ENCODE assay signal across 8 mouse cellular contexts in genomic region chr11:75214081-75214950, GRCm38 (mm10). TPM values are rescaled to one million over a fixed set of nuclear protein-coding genes. Genes with fewer than 3 reads are reported as not detected.
DNase-seq lines count a peak whose midpoint lies in the region; ATAC-seq lines count a peak whose summit lies in the region.

No protein-coding gene starts in this region.

- peaks cover 57% of the 10 kb centered on the region for H3K4me1 ChIP-seq in heart, embryonic 11.5 days (ENCODE audit: control insufficient read depth, insufficient read depth, low read length)
- peaks cover 28% of the 10 kb centered on the region for H3K4me1 ChIP-seq in forebrain, embryonic 13.5 days
- H3K4me1 ChIP-seq in kidney, embryonic 16.5 days (ENCODE audit: insufficient read depth, low read length): peaks cover 41% of the 10 kb centered on the region
- peaks cover 68% of the 10 kb centered on the region for H3K4me1 ChIP-seq in midbrain, embryonic 16.5 days (ENCODE audit: control insufficient read depth, insufficient read depth, low read length)

- no peaks in the 10 kb centered on the region for H3K36me3 ChIP-seq in heart, embryonic 11.5 days (ENCODE audit: control insufficient read depth, insufficient read depth, low read length)
- H3K36me3 ChIP-seq in forebrain, embryonic 13.5 days (ENCODE audit: poor library complexity, severe bottlenecking): no peaks in the 10 kb centered on the region
- H3K36me3 ChIP-seq in kidney, embryonic 16.5 days (ENCODE audit: insufficient read depth, low read length): no peaks in the 10 kb centered on the region
- H3K36me3 ChIP-seq in midbrain, embryonic 16.5 days (ENCODE audit: control insufficient read depth, insufficient read depth, low read length): no peaks in the 10 kb centered on the region

- WGBS in heart, embryonic 11.5 days (ENCODE audit: insufficient replicate concordance): 18% methylated on average over 13 of the region's 13 CpGs
- WGBS in forebrain, embryonic 13.5 days: 13% methylated on average over 12 of the region's 13 CpGs
- 18% methylated on average over 13 of the region's 13 CpGs for WGBS in kidney, embryonic 16.5 days
- whole genome bisulfite sequencing in midbrain, embryonic 16.5 days: 19% methylated on average over 10 of the region's 13 CpGs

- 0 out of 2 replicates have a peak, but pooled peaks cover 7% of the 10 kb centered on the region for H3K27me3 ChIP-seq in heart, embryonic 11.5 days (ENCODE audit: control insufficient read depth, insufficient read depth, low read length)
- 0 out of 2 replicates have a peak, but pooled peaks cover 4% of the 10 kb centered on the region for H3K27me3 ChIP-seq in forebrain, embryonic 13.5 days
- H3K27me3 ChIP-seq in kidney, embryonic 16.5 days (ENCODE audit: insufficient read depth, low read length): no peaks in the 10 kb centered on the region
- H3K27me3 ChIP-seq in midbrain, embryonic 16.5 days (ENCODE audit: control insufficient read depth, insufficient read depth, low read depth, low read length): no peaks in the 10 kb centered on the region

- peak overlapping the region; percentile 69 for H3K9ac ChIP-seq in heart, embryonic 11.5 days (ENCODE audit: low read depth, low read length)
- H3K9ac ChIP-seq in forebrain, embryonic 13.5 days: peak overlapping the region; percentile 56
- H3K9ac ChIP-seq in kidney, embryonic 16.5 days (replicated peaks; ENCODE audit: low read length): peak overlapping the region; percentile 56
- peak overlapping the region; percentile 62 for H3K9ac ChIP-seq in midbrain, embryonic 16.5 days (ENCODE audit: low read depth, low read length)

- intact Hi-C loops in heart, postnatal 36 days (cut with DNase I): no loop called here

- DNase-seq in heart, postnatal 36 days: no peak
- no peak for DNase-seq in natural killer cell, adult 2 months (ENCODE audit: low spot score in 2 of 2)
- DNase-seq in adrenal gland, postnatal 4 days (ENCODE audit: low spot score in 2 of 2): no peak

- peak overlapping the region; percentile 57; the same call in 1 of the 2 replicates for H3K27ac ChIP-seq in heart, embryonic 11.5 days (ENCODE audit: low read depth, low read length)
- 0 out of 2 replicates have a peak overlapping the region, but pooled peaks have one; percentile 25 for H3K27ac ChIP-seq in forebrain, embryonic 13.5 days
- peak overlapping the region; percentile 93 for H3K27ac ChIP-seq in kidney, embryonic 16.5 days (ENCODE audit: low read length)
- peak overlapping the region; percentile 70 for H3K27ac ChIP-seq in midbrain, embryonic 16.5 days (ENCODE audit: low read length)

- no peak; the same call in 1 of the 2 replicates for ATAC-seq in heart, embryonic 11.5 days (replicated peaks; ENCODE audit: insufficient number of reproducible peaks, low FRiP score, low TSS enrichment)
- no peak; the same call in 1 of the 2 replicates for ATAC-seq in forebrain, embryonic 13.5 days
- ATAC-seq in kidney, embryonic 16.5 days (ENCODE audit: low FRiP score, low TSS enrichment): peak; percentile 40
- peak; percentile 20; the same call in 1 of the 2 replicates for ATAC-seq in midbrain, embryonic 16.5 days
- ATAC-seq in megakaryocyte progenitor cell, adult 5-6 weeks (replicated peaks; ENCODE audit: poor library complexity): no peak

- peak overlapping the region; percentile 34 for H3K4me3 ChIP-seq in heart, embryonic 11.5 days (ENCODE audit: low read depth, low read length)
- peak overlapping the region; percentile 32 for H3K4me3 ChIP-seq in forebrain, embryonic 13.5 days
- H3K4me3 ChIP-seq in kidney, embryonic 16.5 days (ENCODE audit: low read length): peak overlapping the region; percentile 39
- peak overlapping the region; percentile 25 for H3K4me3 ChIP-seq in midbrain, embryonic 16.5 days (ENCODE audit: low read depth, low read length)

- peak overlapping the region; percentile 75 for H3K4me2 ChIP-seq in heart, embryonic 11.5 days
- peak overlapping the region; percentile 67 for H3K4me2 ChIP-seq in forebrain, embryonic 13.5 days
- H3K4me2 ChIP-seq in kidney, embryonic 16.5 days (replicated peaks; ENCODE audit: low read depth, low read length): peak overlapping the region; percentile 64
- peak overlapping the region; percentile 65 for H3K4me2 ChIP-seq in midbrain, embryonic 16.5 days (ENCODE audit: low read length)

- H3K9me3 ChIP-seq in heart, embryonic 11.5 days (replicated peaks; ENCODE audit: control insufficient read depth, low read length): no peaks in the 10 kb centered on the region
- no peaks in the 10 kb centered on the region for H3K9me3 ChIP-seq in forebrain, embryonic 13.5 days (replicated peaks)
- H3K9me3 ChIP-seq in kidney, embryonic 16.5 days (ENCODE audit: low read length): no peaks in the 10 kb centered on the region
- no peaks in the 10 kb centered on the region for H3K9me3 ChIP-seq in midbrain, embryonic 16.5 days (replicated peaks; ENCODE audit: control insufficient read depth, low read length, poor library complexity, severe bottlenecking)

RNA-seq across cellular contexts. Expression of gene Rtn4rl1, which starts 20.7 kb away (rescaled TPM):
- 12.7 and 16.8 TPM in 2 replicates for polyA plus RNA-seq in heart, embryonic 11.5 days (2014; fragmentation: Nextera tagmentation; extraction: Ambion mirVana)
- total RNA-seq in heart, postnatal 36 days (2021): 10 to 100 TPM in 1 of 2 experiments, 1 to 10 TPM in 1; 6.0 to 10.0 TPM
- 2.2 and 2.6 TPM in 2 replicates for polyA plus RNA-seq in forebrain, embryonic 13.5 days (2015; fragmentation: Nextera tagmentation; extraction: Ambion mirVana)
- 3.8 and 5.0 TPM in 2 replicates for polyA plus RNA-seq in kidney, embryonic 16.5 days (2015; fragmentation: Nextera tagmentation; extraction: Ambion mirVana)
- 17.8 and 19.7 TPM in 2 replicates for polyA plus RNA-seq in midbrain, embryonic 16.5 days (2015; fragmentation: Nextera tagmentation; extraction: Ambion mirVana)
- 0.49 and 1.1 TPM in 2 replicates for total RNA-seq in megakaryocyte progenitor cell, adult 5-6 weeks (2015)
- 0.20 and 0.42 TPM in 2 replicates for total RNA-seq in megakaryocyte progenitor cell, adult 5-6 weeks (2017)
- 10 to 100 TPM; 33.3 to 33.8 TPM for total RNA-seq in adrenal gland, postnatal 4 days (2021)

RNA-seq across cellular contexts. Expression of gene Dph1, which starts 23.3 kb away (rescaled TPM):
- 16.5 and 21.0 TPM in 2 replicates for polyA plus RNA-seq in heart, embryonic 11.5 days (2014; fragmentation: Nextera tagmentation; extraction: Ambion mirVana)
- total RNA-seq in heart, postnatal 36 days (2021): 1 to 10 TPM; 9.0 to 9.7 TPM
- 13.9 and 15.8 TPM in 2 replicates for polyA plus RNA-seq in forebrain, embryonic 13.5 days (2015; fragmentation: Nextera tagmentation; extraction: Ambion mirVana)
- 28.2 and 28.4 TPM in 2 replicates for polyA plus RNA-seq in kidney, embryonic 16.5 days (2015; fragmentation: Nextera tagmentation; extraction: Ambion mirVana)
- 12.5 and 14.0 TPM in 2 replicates for polyA plus RNA-seq in midbrain, embryonic 16.5 days (2015; fragmentation: Nextera tagmentation; extraction: Ambion mirVana)
- total RNA-seq in megakaryocyte progenitor cell, adult 5-6 weeks (2015): 3.3 and 7.4 TPM in 2 replicates
- 9.2 and 9.5 TPM in 2 replicates for total RNA-seq in megakaryocyte progenitor cell, adult 5-6 weeks (2017)
- total RNA-seq in adrenal gland, postnatal 4 days (2021): 10 to 100 TPM; 26.8 to 29.0 TPM

RNA-seq across cellular contexts. Expression of gene Ovca2, which starts 35.7 kb away (rescaled TPM):
- 23.4 and 24.6 TPM in 2 replicates for polyA plus RNA-seq in heart, embryonic 11.5 days (2014; fragmentation: Nextera tagmentation; extraction: Ambion mirVana)
- 1 to 10 TPM; 5.3 to 7.2 TPM for total RNA-seq in heart, postnatal 36 days (2021)
- polyA plus RNA-seq in forebrain, embryonic 13.5 days (2015; fragmentation: Nextera tagmentation; extraction: Ambion mirVana): 22.8 and 25.1 TPM in 2 replicates
- 26.1 and 26.9 TPM in 2 replicates for polyA plus RNA-seq in kidney, embryonic 16.5 days (2015; fragmentation: Nextera tagmentation; extraction: Ambion mirVana)
- polyA plus RNA-seq in midbrain, embryonic 16.5 days (2015; fragmentation: Nextera tagmentation; extraction: Ambion mirVana): 13.3 and 14.5 TPM in 2 replicates
- 20.8 and 26.3 TPM in 2 replicates for total RNA-seq in megakaryocyte progenitor cell, adult 5-6 weeks (2015)
- 14.5 and 16.5 TPM in 2 replicates for total RNA-seq in megakaryocyte progenitor cell, adult 5-6 weeks (2017)
- total RNA-seq in adrenal gland, postnatal 4 days (2021): 10 to 100 TPM; 16.0 to 17.4 TPM

RNA-seq across cellular contexts. Expression of gene Hic1, which starts 45.0 kb away (rescaled TPM):
- polyA plus RNA-seq in heart, embryonic 11.5 days (2014; fragmentation: Nextera tagmentation; extraction: Ambion mirVana): 2.5 and 3.0 TPM in 2 replicates
- 10 to 100 TPM; 14.8 to 22.8 TPM for total RNA-seq in heart, postnatal 36 days (2021)
- polyA plus RNA-seq in forebrain, embryonic 13.5 days (2015; fragmentation: Nextera tagmentation; extraction: Ambion mirVana): 1.2 and 1.5 TPM in 2 replicates
- polyA plus RNA-seq in kidney, embryonic 16.5 days (2015; fragmentation: Nextera tagmentation; extraction: Ambion mirVana): 16.1 and 16.2 TPM in 2 replicates
- polyA plus RNA-seq in midbrain, embryonic 16.5 days (2015; fragmentation: Nextera tagmentation; extraction: Ambion mirVana): 1.3 and 1.8 TPM in 2 replicates
- 0.02 TPM in 1 of 2 replicates, not detected in the other for total RNA-seq in megakaryocyte progenitor cell, adult 5-6 weeks (2015)
- total RNA-seq in megakaryocyte progenitor cell, adult 5-6 weeks (2017): not detected in 2 replicates
- 10 to 100 TPM; 22.9 to 29.2 TPM for total RNA-seq in adrenal gland, postnatal 4 days (2021)

Comparison
In these comparisons a context has a peak if more than half of its experiments do, and no peak if none do; other contexts are left out.
1. ATAC-seq: peak in kidney, embryonic 16.5 days (single experiment) and midbrain, embryonic 16.5 days (single experiment); none in heart, embryonic 11.5 days (single experiment), forebrain, embryonic 13.5 days (single experiment) and megakaryocyte progenitor cell, adult 5-6 weeks (single experiment).
2. H3K27ac ChIP-seq: peak in every context shown above with its lines; median percentile 93 in kidney, embryonic 16.5 days; 70 in midbrain, embryonic 16.5 days; 57 in heart, embryonic 11.5 days; 25 in forebrain, embryonic 13.5 days.
3. Peak in every context shown above with its lines, with median percentiles within 50 percentile points of each other: H3K4me2 ChIP-seq, H3K4me3 ChIP-seq and H3K9ac ChIP-seq.